Mouse (Mus musculus): ENCODE measurements at regions not wholly inside any gene's neighbourhood (a gene's known extent, or its start where the extent isn't known, plus 50 kb on each side); places are given as distances from the start of the nearest gene placed in this dataset.

DNA sequence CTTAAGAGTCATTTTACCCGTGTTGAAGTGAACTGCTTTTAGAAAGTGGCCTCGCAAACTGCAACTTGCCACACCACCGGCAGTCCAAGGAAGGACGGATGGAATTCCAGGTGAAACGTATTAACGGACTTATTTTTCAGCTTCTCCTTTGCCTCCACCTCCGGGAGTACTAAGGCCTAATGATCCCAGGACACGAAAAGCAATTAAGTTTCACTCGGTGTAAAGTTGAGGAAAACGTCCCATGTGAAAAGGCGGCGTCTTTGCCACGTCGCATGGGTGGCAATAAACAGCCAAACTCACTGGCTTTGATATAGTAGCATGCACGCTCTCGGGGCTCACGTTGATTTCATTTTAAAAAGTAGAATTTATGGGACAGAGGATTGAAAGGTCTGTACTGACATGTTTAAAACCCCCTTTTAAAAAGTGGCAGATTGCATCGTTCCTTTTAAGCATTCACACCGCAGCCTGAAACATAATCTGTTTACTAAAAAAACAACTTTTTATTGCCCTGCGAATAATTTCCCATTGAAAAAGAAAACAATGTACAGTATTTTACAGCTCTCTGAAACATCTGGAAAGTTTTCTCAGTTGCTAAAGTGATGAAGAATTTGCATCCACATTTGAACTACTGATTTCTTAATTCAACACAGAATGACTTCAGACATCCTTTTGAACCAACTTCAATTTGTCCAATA, 385.4 kb upstream of the Npvf start:
- Histone ChIP-seq H3K4me3 (ENCODE audit: low read depth, low read length) (no peak overlapping the region), H3K36me3 (replicated peaks; ENCODE audit: control insufficient read depth, insufficient read depth, low read depth, low read length) (no peaks in the 10 kb centered on the region), H3K4me1 (ENCODE audit: control insufficient read depth, insufficient read depth, low read length) (no peaks in the 10 kb centered on the region; the same call in 1 of the 2 replicates), H3K9me3 (replicated peaks; ENCODE audit: control insufficient read depth, low read length) (no peaks in the 10 kb centered on the region), H3K27me3 (ENCODE audit: control insufficient read depth, insufficient read depth, low read length) (no peaks in the 10 kb centered on the region), H3K9ac (replicated peaks; ENCODE audit: low read length) (no peak overlapping the region), H3K27ac (replicated peaks; ENCODE audit: low read depth, low read length) (no peak overlapping the region), H3K4me2 (ENCODE audit: low read depth, low read length) (no peak overlapping the region)
- ATAC-seq (replicated peaks; ENCODE audit: insufficient number of reproducible peaks, low FRiP score, low TSS enrichment, low read depth): no peak
- no peak for DNase-seq (ENCODE audit: low spot score)
- 74% methylated on average over 20 of the region's 20 CpGs for WGBS

DNA sequence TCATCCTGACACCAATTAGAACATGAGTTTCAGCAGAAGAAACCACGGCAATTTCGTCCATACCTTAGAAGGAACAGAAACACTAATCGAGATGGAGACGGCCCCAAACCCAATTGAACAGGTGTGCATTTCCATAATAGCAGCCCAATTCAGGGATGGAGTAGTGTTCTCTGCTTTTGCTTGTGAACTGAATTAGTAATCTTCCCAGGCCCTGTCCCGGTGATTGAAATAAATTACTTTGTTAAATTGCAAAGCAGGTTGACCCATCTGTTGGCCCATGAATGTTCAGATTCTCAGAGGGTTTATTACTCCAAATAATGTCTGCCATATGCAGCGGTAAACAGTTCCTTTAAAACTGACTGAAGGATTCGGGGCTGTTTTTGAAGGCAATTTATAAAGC, 388.5 kb upstream of the Nfe2l3 start:
- 73% methylated on average over 7 of the region's 7 CpGs for WGBS
- no peaks in the 10 kb centered on the region for H3K9me3 ChIP-seq (replicated peaks; ENCODE audit: control insufficient read depth, low read length)
- no peak overlapping the region for H3K4me3 ChIP-seq (ENCODE audit: low read depth, low read length)
- H3K4me2 ChIP-seq (ENCODE audit: low read depth, low read length): no peak overlapping the region
- 0 out of 2 replicates have a peak, but pooled peaks cover 2% of the 10 kb centered on the region for H3K4me1 ChIP-seq (ENCODE audit: control insufficient read depth, insufficient read depth, low read length)
- H3K27me3 ChIP-seq (ENCODE audit: control insufficient read depth, insufficient read depth, low read length): no peaks in the 10 kb centered on the region
- DNase-seq (ENCODE audit: low spot score): no peak
- H3K27ac ChIP-seq (replicated peaks; ENCODE audit: low read depth, low read length): no peak overlapping the region
- H3K36me3 ChIP-seq (replicated peaks; ENCODE audit: control insufficient read depth, insufficient read depth, low read depth, low read length): no peaks in the 10 kb centered on the region
- no peak for ATAC-seq (replicated peaks; ENCODE audit: insufficient number of reproducible peaks, low FRiP score, low TSS enrichment, low read depth)
- H3K9ac ChIP-seq (replicated peaks; ENCODE audit: low read length): no peak overlapping the region

DNA sequence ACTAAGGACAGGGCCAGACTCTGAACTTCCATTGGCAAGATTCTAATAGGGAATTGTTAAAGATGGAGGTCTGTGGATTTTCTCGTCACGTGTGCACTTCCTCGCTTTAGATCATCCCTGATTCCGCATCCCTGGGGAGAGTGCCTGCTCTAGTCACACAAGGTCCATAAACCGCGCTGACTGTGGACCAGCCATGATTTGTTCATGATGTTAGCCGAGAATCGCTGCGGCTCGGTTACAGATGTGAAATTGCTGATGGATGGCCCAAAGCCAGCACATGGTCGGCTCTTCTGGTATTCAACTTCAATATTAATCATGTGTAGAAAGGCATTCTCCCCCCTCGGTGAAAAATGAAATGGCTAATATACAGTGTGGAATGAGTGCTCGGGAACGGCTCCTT, 387.6 kb upstream of the Nfe2l3 start:
- H3K27me3 ChIP-seq (ENCODE audit: control insufficient read depth, insufficient read depth, low read length): no peaks in the 10 kb centered on the region
- H3K9me3 ChIP-seq (replicated peaks; ENCODE audit: control insufficient read depth, low read length): no peaks in the 10 kb centered on the region
- no peak for DNase-seq (ENCODE audit: low spot score)
- no peak for ATAC-seq (replicated peaks; ENCODE audit: insufficient number of reproducible peaks, low FRiP score, low TSS enrichment, low read depth)
- no peak overlapping the region for H3K4me3 ChIP-seq (ENCODE audit: low read depth, low read length)
- H3K4me2 ChIP-seq (ENCODE audit: low read depth, low read length): no peak overlapping the region
- 84% methylated on average over 14 of the region's 14 CpGs for WGBS
- H3K27ac ChIP-seq (replicated peaks; ENCODE audit: low read depth, low read length): no peak overlapping the region
- H3K9ac ChIP-seq (replicated peaks; ENCODE audit: low read length): no peak overlapping the region
- 0 out of 2 replicates have a peak, but pooled peaks cover 2% of the 10 kb centered on the region for H3K4me1 ChIP-seq (ENCODE audit: control insufficient read depth, insufficient read depth, low read length)
- no peaks in the 10 kb centered on the region for H3K36me3 ChIP-seq (replicated peaks; ENCODE audit: control insufficient read depth, insufficient read depth, low read depth, low read length)

DNA sequence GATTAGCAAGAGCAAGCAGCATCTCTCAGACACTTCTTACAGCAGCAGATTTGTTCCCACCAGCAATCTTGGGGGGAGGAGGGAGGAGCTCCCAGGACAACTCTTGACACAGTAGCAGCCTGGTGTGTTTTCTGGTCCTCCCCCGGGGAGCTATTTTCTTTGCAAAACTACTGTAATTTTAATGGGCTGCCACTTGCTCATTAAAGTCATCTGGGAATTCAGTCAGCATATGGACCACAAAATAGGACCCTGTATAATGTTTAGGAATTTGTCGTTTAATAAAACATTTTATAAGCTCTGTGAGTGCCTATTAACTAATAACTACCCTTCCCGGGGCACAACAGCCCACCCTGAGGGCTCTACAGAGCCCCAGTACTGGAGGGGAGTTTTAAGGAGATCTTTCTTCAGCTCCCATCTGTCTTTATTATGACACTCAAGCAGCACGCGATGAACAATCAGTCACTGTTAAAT, 380.0 kb upstream of the Nfe2l3 start:
- Histone ChIP-seq H3K4me3 (ENCODE audit: low read depth, low read length) (no peak overlapping the region), H3K4me1 (ENCODE audit: control insufficient read depth, insufficient read depth, low read length) (peaks cover 2% of the 10 kb centered on the region; the same call in 1 of the 2 replicates), H3K27me3 (ENCODE audit: control insufficient read depth, insufficient read depth, low read length) (no peaks in the 10 kb centered on the region), H3K9ac (replicated peaks; ENCODE audit: low read length) (no peak overlapping the region), H3K4me2 (ENCODE audit: low read depth, low read length) (no peak overlapping the region), H3K27ac (replicated peaks; ENCODE audit: low read depth, low read length) (no peak overlapping the region), H3K9me3 (replicated peaks; ENCODE audit: control insufficient read depth, low read length) (no peaks in the 10 kb centered on the region), H3K36me3 (replicated peaks; ENCODE audit: control insufficient read depth, insufficient read depth, low read depth, low read length) (no peaks in the 10 kb centered on the region)
- ATAC-seq (replicated peaks; ENCODE audit: insufficient number of reproducible peaks, low FRiP score, low TSS enrichment, low read depth) (no peak), DNase-seq (ENCODE audit: low spot score) (no peak)
- 30% methylated on average over 5 of the region's 5 CpGs for WGBS

DNA sequence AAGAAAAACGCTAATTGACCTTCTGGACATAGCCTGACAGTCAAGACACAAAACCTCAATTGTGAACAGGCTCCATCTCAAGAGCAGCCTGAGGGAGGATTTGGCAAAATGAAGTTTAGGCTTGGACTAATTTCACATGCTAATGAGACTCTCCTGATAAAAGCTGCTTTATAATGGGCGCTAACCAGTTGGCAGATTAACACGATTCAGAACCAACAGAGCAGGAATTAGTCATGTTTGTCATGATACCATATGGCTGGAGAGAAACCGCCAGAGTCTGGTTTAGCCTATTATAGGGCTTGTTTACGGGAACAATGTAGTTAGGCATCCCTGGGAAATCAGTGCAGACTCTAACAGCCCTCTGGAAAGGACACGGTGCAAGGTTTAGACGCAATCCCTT, 375.2 kb upstream of the Nfe2l3 start:
- Histone ChIP-seq H3K9ac (replicated peaks; ENCODE audit: low read length) (no peak overlapping the region), H3K4me1 (ENCODE audit: control insufficient read depth, insufficient read depth, low read length) (peaks cover 2% of the 10 kb centered on the region; the same call in 1 of the 2 replicates), H3K9me3 (replicated peaks; ENCODE audit: control insufficient read depth, low read length) (no peaks in the 10 kb centered on the region), H3K27ac (replicated peaks; ENCODE audit: low read depth, low read length) (no peak overlapping the region), H3K4me3 (ENCODE audit: low read depth, low read length) (no peak overlapping the region), H3K4me2 (ENCODE audit: low read depth, low read length) (no peak overlapping the region), H3K27me3 (ENCODE audit: control insufficient read depth, insufficient read depth, low read length) (no peaks in the 10 kb centered on the region), H3K36me3 (replicated peaks; ENCODE audit: control insufficient read depth, insufficient read depth, low read depth, low read length) (no peaks in the 10 kb centered on the region)
- ATAC-seq (replicated peaks; ENCODE audit: insufficient number of reproducible peaks, low FRiP score, low TSS enrichment, low read depth) (no peak), DNase-seq (ENCODE audit: low spot score) (no peak)
- WGBS: 24% methylated on average over 7 of the region's 7 CpGs

DNA sequence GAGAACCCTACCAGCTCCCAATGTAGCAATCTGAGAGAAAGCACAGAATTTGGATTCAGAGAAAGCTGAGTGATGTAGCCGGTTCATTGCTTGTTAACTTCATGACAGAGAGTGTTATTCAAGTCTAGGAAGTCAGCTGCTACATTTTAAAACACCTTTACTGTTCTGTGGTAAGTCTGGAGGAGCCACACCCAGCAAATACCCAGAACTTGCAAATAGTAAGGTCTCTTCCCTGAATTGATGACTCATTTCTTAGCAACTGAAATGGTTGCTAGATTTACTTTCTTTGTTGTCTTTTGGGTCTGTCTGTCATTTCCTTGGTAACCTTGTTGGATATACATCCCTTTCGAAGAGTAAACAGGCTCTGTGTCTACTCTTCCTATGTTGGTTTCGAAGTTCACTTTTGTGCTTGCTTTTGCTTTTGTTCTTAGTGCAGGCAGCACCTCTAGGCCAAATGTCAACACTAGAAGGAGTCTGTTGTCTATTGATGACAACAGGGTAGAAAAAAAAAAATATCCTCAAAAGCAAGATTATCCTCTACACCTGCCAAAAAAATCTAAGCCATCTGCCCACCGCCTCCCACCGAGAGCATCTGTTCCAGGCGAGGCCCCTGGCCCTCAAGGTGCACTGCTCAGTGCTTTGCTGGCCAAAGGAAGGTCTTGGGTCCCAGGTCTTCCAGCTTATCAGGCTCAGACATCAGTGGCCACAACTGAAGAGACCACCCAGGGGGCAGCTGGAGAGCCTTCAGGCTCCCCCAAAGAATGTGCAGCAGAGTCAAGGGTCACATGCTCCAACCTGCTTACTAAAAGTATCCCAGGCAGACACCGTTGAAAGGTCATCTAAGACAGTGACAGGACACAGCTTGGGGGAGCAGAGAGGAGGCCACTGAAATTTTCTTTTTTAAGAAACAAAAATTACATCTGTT, 372.3 kb upstream of the Nfe2l3 start:
- H3K27ac ChIP-seq (replicated peaks; ENCODE audit: low read depth, low read length): peak overlapping the region; percentile 23; the same call in 1 of the 2 replicates
- H3K4me2 ChIP-seq (ENCODE audit: low read depth, low read length): no peak overlapping the region
- no peaks in the 10 kb centered on the region for H3K36me3 ChIP-seq (replicated peaks; ENCODE audit: control insufficient read depth, insufficient read depth, low read depth, low read length)
- WGBS: 47% methylated on average over 7 of the region's 7 CpGs
- DNase-seq (ENCODE audit: low spot score) (no peak), ATAC-seq (replicated peaks; ENCODE audit: insufficient number of reproducible peaks, low FRiP score, low TSS enrichment, low read depth) (no peak)
- H3K9me3 ChIP-seq (replicated peaks; ENCODE audit: control insufficient read depth, low read length): no peaks in the 10 kb centered on the region
- no peak overlapping the region for H3K9ac ChIP-seq (replicated peaks; ENCODE audit: low read length)
- H3K4me3 ChIP-seq (ENCODE audit: low read depth, low read length): no peak overlapping the region
- H3K27me3 ChIP-seq (ENCODE audit: control insufficient read depth, insufficient read depth, low read length): no peaks in the 10 kb centered on the region
- H3K4me1 ChIP-seq (ENCODE audit: control insufficient read depth, insufficient read depth, low read length): no peaks in the 10 kb centered on the region; the same call in 1 of the 2 replicates

DNA sequence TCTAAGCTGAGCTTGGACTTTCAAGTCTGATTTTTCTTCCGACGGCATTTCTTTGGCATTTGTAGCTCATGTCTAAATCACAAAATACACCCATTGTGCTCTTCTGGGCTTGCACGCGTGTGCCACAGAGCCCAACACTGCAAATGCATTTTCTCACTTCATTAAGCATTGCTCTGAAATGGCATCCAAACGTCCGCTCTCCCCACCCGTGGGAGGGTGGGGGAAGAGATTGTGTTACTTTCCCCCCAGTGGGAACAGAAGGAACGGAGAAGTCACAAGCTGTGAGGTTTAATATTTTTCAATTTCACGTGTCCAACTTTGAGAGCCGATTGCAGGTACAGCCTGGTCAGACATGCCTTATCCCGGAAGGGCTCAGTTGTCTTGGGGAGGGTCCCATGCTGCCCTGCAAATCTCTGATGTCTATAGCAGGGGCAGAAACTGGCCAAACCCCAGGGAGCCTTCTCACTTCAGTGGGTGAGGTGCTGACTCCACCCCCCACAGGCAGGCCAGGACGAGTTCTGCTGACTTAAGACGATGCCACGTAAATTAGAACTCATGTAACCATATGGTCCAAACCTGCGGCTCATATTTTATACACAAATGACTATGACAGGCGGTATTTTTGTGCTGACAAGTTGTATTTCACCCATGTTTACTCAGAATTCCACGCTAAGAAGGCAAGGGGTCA, 371.5 kb upstream of the Nfe2l3 start:
- H3K36me3 ChIP-seq (replicated peaks; ENCODE audit: control insufficient read depth, insufficient read depth, low read depth, low read length): no peaks in the 10 kb centered on the region
- no peaks in the 10 kb centered on the region for H3K9me3 ChIP-seq (replicated peaks; ENCODE audit: control insufficient read depth, low read length)
- 44% methylated on average over 17 of the region's 17 CpGs for WGBS
- H3K4me2 ChIP-seq (ENCODE audit: low read depth, low read length): no peak overlapping the region
- ATAC-seq (replicated peaks; ENCODE audit: insufficient number of reproducible peaks, low FRiP score, low TSS enrichment, low read depth) (no peak), DNase-seq (ENCODE audit: low spot score) (no peak)
- H3K4me1 ChIP-seq (ENCODE audit: control insufficient read depth, insufficient read depth, low read length): no peaks in the 10 kb centered on the region; the same call in 1 of the 2 replicates
- H3K27ac ChIP-seq (replicated peaks; ENCODE audit: low read depth, low read length): 0 out of 2 replicates have a peak overlapping the region, but pooled peaks have one; percentile 23
- no peak overlapping the region for H3K9ac ChIP-seq (replicated peaks; ENCODE audit: low read length)
- no peak overlapping the region for H3K4me3 ChIP-seq (ENCODE audit: low read depth, low read length)
- H3K27me3 ChIP-seq (ENCODE audit: control insufficient read depth, insufficient read depth, low read length): no peaks in the 10 kb centered on the region

Data from embryonic facial prominence, embryonic 11.5 days (tissue).